Mouse (Mus musculus) MEL (cell line): Measurements from ENCODE around the gene Catsperg1. TPM values are rescaled to one million over a fixed set of nuclear protein-coding genes. Genes with fewer than 3 reads are reported as not detected.

Experiments
- DNase-seq: peaks from one replicate; pipeline ENCODE4 v3.0.0; 2011; ENCODE audit warnings: low read depth, low spot score
- H3K27ac ChIP-seq: 2 replicates; pipeline ENCODE4 v1.5.1; 2012; ENCODE audit warnings: low read depth, mild to moderate bottlenecking, control low read depth, low read length, moderate library complexity; ENCODE audit not compliant: control insufficient read depth
- H3K27me3 ChIP-seq, 2 experiments: fragments of 150-350 bp in 1 of 2; sonication (generic) in 1 of 2; 2 replicates each; pipeline ENCODE4 v1.6.1; 2012; ENCODE audit warnings: low read length in 2 of 2, mild to moderate bottlenecking in 2 of 2, improper control_type of control experiment in 1 of 2, moderate library complexity in 1 of 2; ENCODE audit not compliant: insufficient read depth in 2 of 2, control insufficient read depth in 1 of 2
- H3K36me3 ChIP-seq, 2 experiments: 2 replicates each; pipeline ENCODE4 v1.6.1; 2012 to 2014; ENCODE audit warnings: low read length in 2 of 2, improper control_type of control experiment in 1 of 2, inconsistent platforms in 1 of 2, mild to moderate bottlenecking in 1 of 2; ENCODE audit not compliant: insufficient read depth in 2 of 2, control insufficient read depth in 1 of 2
- H3K4me1 ChIP-seq, 2 experiments: fragments of 150-350 bp in 1 of 2; sonication (generic) in 1 of 2; 2 replicates each; pipeline ENCODE4 v1.6.1; 2012; ENCODE audit warnings: low read length in 2 of 2, improper control_type of control experiment in 1 of 2, mild to moderate bottlenecking in 1 of 2; ENCODE audit not compliant: insufficient read depth in 2 of 2, control insufficient read depth in 1 of 2
- H3K4me3 ChIP-seq, 2 experiments: fragments of 150-350 bp in 1 of 2; sonication (generic) in 1 of 2; 2 replicates each; pipeline ENCODE4 v1.5.1; 2012; ENCODE audit warnings: low read depth in 2 of 2, low read length in 2 of 2, mild to moderate bottlenecking in 2 of 2, moderate library complexity in 2 of 2, control low read depth in 1 of 2, improper control_type of control experiment in 1 of 2; ENCODE audit not compliant: control insufficient read depth in 1 of 2, insufficient read depth in 1 of 2
- H3K79me2 ChIP-seq: 2 replicates; pipeline ENCODE4 v1.6.1; 2012; ENCODE audit warnings: mild to moderate bottlenecking, low read length, moderate library complexity; ENCODE audit not compliant: control insufficient read depth, poor library complexity, insufficient read depth
- H3K9ac ChIP-seq: 2 replicates; pipeline ENCODE4 v1.6.1; 2012; ENCODE audit warnings: low read depth, mild to moderate bottlenecking, control low read depth, low read length, moderate library complexity; ENCODE audit not compliant: control insufficient read depth, poor library complexity, severe bottlenecking
- H3K9me3 ChIP-seq: fragments of 150-350 bp; sonication (generic); replicated peaks from 2 replicates; pipeline ENCODE4 v1.6.1; 2012; ENCODE audit warnings: mild to moderate bottlenecking, low read length, improper control_type of control experiment, moderate library complexity; ENCODE audit not compliant: insufficient read depth
- BHLHE40 ChIP-seq: IDR thresholded peaks from 2 replicates; pipeline ENCODE4 v1.6.1; 2012; ENCODE audit warnings: low read depth, mild to moderate bottlenecking, inconsistent platforms, low read length, improper control_type of control experiment, borderline replicate concordance
- CHD1 ChIP-seq: IDR thresholded peaks from 2 replicates; pipeline ENCODE4 v1.6.1; 2012; ENCODE audit warnings: low read depth, mild to moderate bottlenecking, inconsistent platforms, low read length, improper control_type of control experiment
- CTCF ChIP-seq, 3 experiments: IDR thresholded peaks in 2 of 3; conservative IDR thresholded peaks in 1 of 3; 2 replicates each; pipeline ENCODE4 v1.5.1; 2011 to 2012; ENCODE audit warnings: low read length in 3 of 3, low read depth in 2 of 3, mild to moderate bottlenecking in 2 of 3, improper control_type of control experiment in 1 of 3, inconsistent platforms in 1 of 3, mixed read lengths in 1 of 3, moderate library complexity in 1 of 3; ENCODE audit not compliant: control insufficient read depth in 1 of 3, insufficient read depth in 1 of 3, poor library complexity in 1 of 3, severe bottlenecking in 1 of 3
- ETS1 ChIP-seq: IDR thresholded peaks from 2 replicates; pipeline ENCODE4 v1.6.1; 2012; ENCODE audit warnings: low read depth, mild to moderate bottlenecking, inconsistent platforms, low read length, improper control_type of control experiment, moderate library complexity
- GABPA ChIP-seq: IDR thresholded peaks from 2 replicates; pipeline ENCODE4 v1.6.1; 2012; ENCODE audit warnings: low read depth, mild to moderate bottlenecking, inconsistent platforms, low read length, improper control_type of control experiment, moderate library complexity
- HCFC1 ChIP-seq: IDR thresholded peaks from 2 replicates; pipeline ENCODE4 v1.6.1; 2012; ENCODE audit warnings: low read depth, mild to moderate bottlenecking, inconsistent platforms, low read length, improper control_type of control experiment, moderate library complexity
- JUND ChIP-seq: IDR thresholded peaks from 2 replicates; pipeline ENCODE4 v1.6.1; 2011; ENCODE audit warnings: low read depth, mild to moderate bottlenecking, improper control_type of control experiment, low read length
- MAZ ChIP-seq: IDR thresholded peaks from 2 replicates; pipeline ENCODE4 v1.6.1; 2012; ENCODE audit warnings: low read depth, mild to moderate bottlenecking, inconsistent platforms, low read length, improper control_type of control experiment
- MEF2A ChIP-seq: IDR thresholded peaks from 2 replicates; pipeline ENCODE4 v1.6.1; 2014; ENCODE audit warnings: low read depth, mild to moderate bottlenecking, inconsistent platforms, low read length, improper control_type of control experiment; ENCODE audit not compliant: poor library complexity, insufficient replicate concordance, severe bottlenecking; ENCODE audit errors: extremely low read depth
- MXI1 ChIP-seq: IDR thresholded peaks from 2 replicates; pipeline ENCODE4 v1.6.1; 2011; ENCODE audit warnings: mild to moderate bottlenecking, low read depth, low read length, improper control_type of control experiment
- MYB ChIP-seq: IDR thresholded peaks from 2 replicates; pipeline ENCODE4 v1.6.1; 2011; ENCODE audit warnings: mild to moderate bottlenecking, low read depth, low read length, improper control_type of control experiment
- MYC ChIP-seq: IDR thresholded peaks from 2 replicates; pipeline ENCODE4 v1.6.1; 2011; ENCODE audit warnings: low read depth, mild to moderate bottlenecking, low read length, improper control_type of control experiment, moderate library complexity
- NRF1 ChIP-seq: IDR thresholded peaks from 2 replicates; pipeline ENCODE4 v1.6.1; 2014; ENCODE audit warnings: low read depth, mild to moderate bottlenecking, inconsistent platforms, low read length, improper control_type of control experiment, moderate library complexity; ENCODE audit not compliant: poor library complexity, insufficient read depth, severe bottlenecking
- POLR2A ChIP-seq, 2 experiments: IDR thresholded peaks; 2 replicates each; pipeline ENCODE4 v1.6.1; 2011 to 2012; ENCODE audit warnings: low read length in 2 of 2, mild to moderate bottlenecking in 2 of 2, control low read depth in 1 of 2, improper control_type of control experiment in 1 of 2, low read depth in 1 of 2, moderate library complexity in 1 of 2; ENCODE audit not compliant: control insufficient read depth in 1 of 2, insufficient read depth in 1 of 2, poor library complexity in 1 of 2
- POLR2AphosphoS5 ChIP-seq: IDR thresholded peaks from 2 replicates; pipeline ENCODE4 v1.6.1; 2012; ENCODE audit warnings: low read depth, borderline replicate concordance, mild to moderate bottlenecking, inconsistent platforms, low read length, moderate library complexity, mixed read lengths
- RAD21 ChIP-seq: IDR thresholded peaks from 2 replicates; pipeline ENCODE4 v1.6.1; 2011; ENCODE audit warnings: mild to moderate bottlenecking, low read depth, low read length, improper control_type of control experiment
- RCOR1 ChIP-seq: IDR thresholded peaks from 2 replicates; pipeline ENCODE4 v1.6.1; 2012; ENCODE audit warnings: low read depth, mild to moderate bottlenecking, inconsistent platforms, low read length, improper control_type of control experiment
- SMC3 ChIP-seq: IDR thresholded peaks from 2 replicates; pipeline ENCODE4 v1.6.1; 2011; ENCODE audit warnings: low read depth, low read length, improper control_type of control experiment
- TBP ChIP-seq: IDR thresholded peaks from 2 replicates; pipeline ENCODE4 v1.8.0; 2011; ENCODE audit warnings: low read depth, low read length, improper control_type of control experiment
- UBTF ChIP-seq: IDR thresholded peaks from 2 replicates; pipeline ENCODE4 v1.6.1; 2012; ENCODE audit warnings: low read depth, mild to moderate bottlenecking, inconsistent platforms, low read length, improper control_type of control experiment, moderate library complexity, borderline replicate concordance; ENCODE audit not compliant: insufficient read depth
- USF1 ChIP-seq: IDR thresholded peaks from 2 replicates; pipeline ENCODE4 v1.6.1; 2014; ENCODE audit warnings: low read depth, mild to moderate bottlenecking, inconsistent platforms, low read length, improper control_type of control experiment, moderate library complexity
- ZKSCAN1 ChIP-seq: IDR thresholded peaks from 2 replicates; pipeline ENCODE4 v1.6.1; 2012; ENCODE audit warnings: low read depth, mild to moderate bottlenecking, inconsistent platforms, low read length, improper control_type of control experiment, moderate library complexity
- polyA plus RNA-seq, 2 experiments: library from polyadenylated mRNA; stranded (reverse) in 1 of 2; unstranded in 1 of 2; fragments of >175 nt in 1 of 2; fragments of >200 nt in 1 of 2; gene quantifications; 2 replicates each; pipeline versions ENCODE4 v1.2.1 to v1.2.4; 2012; ENCODE audit warnings: low replicate concordance in 2 of 2, low read depth in 1 of 2; ENCODE audit not compliant: insufficient read length in 2 of 2, insufficient read depth in 1 of 2, missing spikeins in 1 of 2
- total RNA-seq: library from RNA; depleted of rRNA; stranded (reverse); fragments of 300-350 nt; gene quantifications from 2 replicates; pipeline ENCODE4 v1.2.3, GENCODE M21; 2012

Catsperg1 gene
- total and polyA plus RNA-seq, 3 experiments, result 0.23 to 0.31 TPM; not detected in 1

- TF ChIP-seq CTCF (IDR thresholded peaks at IDR 0.05 in 2 of 3, conservative IDR thresholded peaks at IDR 0.05 in 1 of 3; ENCODE audit: control insufficient read depth in 1 of 3, insufficient read depth in 1 of 3, low read depth in 2 of 3, low read length in 3 of 3, poor library complexity in 1 of 3, severe bottlenecking in 1 of 3) (0 out of 6 replicates have a peak, but pooled peaks of 1 of the 3 experiments have one; percentile 11), MYB (peak; percentile 70), CHD1 (no peak), USF1 (no peak), NRF1 (peak; percentile 18; the same call in 1 of the 2 replicates)
Observed at GRCm38 (mm10) chr7:29180077-29180853, 33.6 kb downstream of the Catsperg1 start, which contains the start of gene Psmd8 (continued).

GRCm38 (mm10) chr7:29179323-29179722, 34.5 kb downstream of the Catsperg1 start:
- no peaks in the 10 kb centered on the region for H3K9me3 ChIP-seq
- H3K9ac ChIP-seq, result peak overlapping the region; percentile 82
- no peaks in the 10 kb centered on the region for H3K27me3 ChIP-seq
- H3K4me3 ChIP-seq, result peak overlapping the region; percentile 90 to 97
- peak; percentile 61 for DNase-seq
- H3K4me1 ChIP-seq, result peaks cover 0 to 15% of the 10 kb centered on the region in 2 experiments; a peak in 3 of 4 replicates
- H3K79me2 ChIP-seq, result peaks cover 23% of the 10 kb centered on the region
- H3K27ac ChIP-seq, result peak overlapping the region; percentile 2; the same call in 1 of the 2 replicates
- H3K36me3 ChIP-seq, result peaks cover 0 to 6% of the 10 kb centered on the region in 2 experiments
- TF ChIP-seq ZKSCAN1 (no peak), MYC (0 out of 2 replicates have a peak, but pooled peaks have one; percentile 43), CHD1 (no peak), MXI1 (peak; percentile 43; the same call in 1 of the 2 replicates), MEF2A (peak; percentile 82; the same call in 1 of the 2 replicates), POLR2A (IDR thresholded peaks at IDR 0.05; ENCODE audit: control insufficient read depth in 1 of 2, insufficient read depth in 1 of 2, low read depth in 1 of 2, low read length in 2 of 2, poor library complexity in 1 of 2) (no peak), HCFC1 (no peak), JUND (no peak), ETS1 (peak; percentile 25; the same call in 1 of the 2 replicates), MAZ (no peak)

- H3K79me2 ChIP-seq, result peaks cover 23% of the 10 kb centered on the region
- no peak for DNase-seq
- H3K4me3 ChIP-seq, result no peak overlapping the region
- H3K36me3 ChIP-seq, result peaks cover 0 to 6% of the 10 kb centered on the region in 2 experiments
- no peak for TF ChIP-seq GABPA
- TF ChIP-seq POLR2AphosphoS5, result no peak
- TF ChIP-seq RAD21, result no peak
- no peak for TF ChIP-seq MXI1
- peak in 2 of 3 experiments; percentile 27 to 41; a peak in 3 of 6 replicates for TF ChIP-seq CTCF (IDR thresholded peaks at IDR 0.05 in 2 of 3, conservative IDR thresholded peaks at IDR 0.05 in 1 of 3; ENCODE audit: control insufficient read depth in 1 of 3, insufficient read depth in 1 of 3, low read depth in 2 of 3, low read length in 3 of 3, poor library complexity in 1 of 3, severe bottlenecking in 1 of 3)
- peak; percentile 14; the same call in 1 of the 2 replicates for TF ChIP-seq SMC3
- no peak for TF ChIP-seq RCOR1
- no peak for TF ChIP-seq MAZ
- TF ChIP-seq JUND, result no peak
- no peak for TF ChIP-seq USF1
- no peak for TF ChIP-seq UBTF
- no peak for TF ChIP-seq BHLHE40
- TF ChIP-seq TBP, result 0 out of 2 replicates have a peak, but pooled peaks have one; percentile 29
- TF ChIP-seq, all 39 proteins: peak for 3
- no peaks in the 10 kb centered on the region for H3K27me3 ChIP-seq
- no peak overlapping the region for H3K27ac ChIP-seq
- no peaks in the 10 kb centered on the region for H3K9me3 ChIP-seq
- H3K9ac ChIP-seq, result no peak overlapping the region
- peaks cover 0 to 15% of the 10 kb centered on the region in 2 experiments; a peak in 3 of 4 replicates for H3K4me1 ChIP-seq
Observed at GRCm38 (mm10) chr7:29178106-29178505, 35.7 kb downstream of the Catsperg1 start.
